Mouse (Mus musculus) forebrain, embryonic 16.5 days (tissue): ENCODE results near the gene Lefty2. TPM values are rescaled to one million over a fixed set of nuclear protein-coding genes. Genes with fewer than 3 reads are reported as not detected.

ENCODE experiments used
- ATAC-seq: fragments of 200-750 bp; cut with Nextera tagmentation; 2 replicates; pipeline ENCODE4 v1.8.0; 2017; ENCODE audit warnings: mild to moderate bottlenecking, moderate library complexity
- H3K27ac ChIP-seq: fragments of 300-500 bp; sonication (generic); 2 replicates; pipeline ENCODE4 v1.5.1; 2014; ENCODE audit warnings: low read length, control low read depth
- H3K27me3 ChIP-seq: fragments of 300-500 bp; sonication (generic); replicated peaks from 2 replicates; pipeline ENCODE4 v1.6.1; 2014; ENCODE audit warnings: low read length; ENCODE audit not compliant: control insufficient read depth, insufficient read depth
- H3K36me3 ChIP-seq: fragments of 300-500 bp; sonication (generic); 2 replicates; pipeline ENCODE4 v1.6.1; 2014; ENCODE audit not compliant: control insufficient read depth, insufficient read depth
- H3K4me1 ChIP-seq: fragments of 300-500 bp; sonication (generic); replicated peaks from 2 replicates; pipeline ENCODE4 v1.6.1; 2014; ENCODE audit warnings: low read length; ENCODE audit not compliant: control insufficient read depth, insufficient read depth
- H3K4me2 ChIP-seq: fragments of 300-500 bp; sonication (generic); 2 replicates; pipeline ENCODE4 v1.6.1; 2014; ENCODE audit warnings: mild to moderate bottlenecking, low read length, control low read depth
- H3K4me3 ChIP-seq: fragments of 300-500 bp; sonication (generic); replicated peaks from 2 replicates; pipeline ENCODE4 v1.5.1; 2014; ENCODE audit warnings: mild to moderate bottlenecking, low read length, control low read depth
- H3K9ac ChIP-seq: fragments of 300-500 bp; sonication (generic); replicated peaks from 2 replicates; pipeline ENCODE4 v1.6.1; 2014; ENCODE audit warnings: low read depth, low read length, control low read depth
- H3K9me3 ChIP-seq: fragments of 300-500 bp; sonication (generic); 2 replicates; pipeline ENCODE4 v1.6.1; 2016; ENCODE audit warnings: low read length; ENCODE audit not compliant: control insufficient read depth
- WGBS: fragments of 180-500 bp; shearing (Covaris S2); extraction: QIAGEN DNeasy Blood & Tissue Kit; methylation state at CpG from one replicate; pipeline ENCODE4 v1.1.7; 2014; 5-methylcytosine and 5-hydroxymethylcytosine counted together
- polyA plus RNA-seq: library from polyadenylated mRNA; unstranded; fragments of >200 nt; fragmentation: Nextera tagmentation; extraction: Ambion mirVana; gene quantifications from 2 replicates; pipeline ENCODE4 v1.2.1, GENCODE M21; 2015

The Lefty2 gene
- polyA plus RNA-seq, 1 experiment from 2014 or later = 6.6 TPM

- Histone ChIP-seq H3K9me3 (no peaks in the 10 kb centered on the region), H3K27me3 (peaks cover 24% of the 10 kb centered on the region), H3K36me3 (no peaks in the 10 kb centered on the region), H3K4me2 (no peak overlapping the region), H3K4me3 (no peak overlapping the region), H3K4me1 (peaks cover 18% of the 10 kb centered on the region), H3K27ac (no peak overlapping the region), H3K9ac (no peak overlapping the region)
- WGBS = 82% methylated on average over 6 of the region's 6 CpGs
- ATAC-seq = no peak
Observed at GRCm38 (mm10) chr1:180946448-180946847, 53.5 kb downstream of the Lefty2 start.

Other genes with a start within 250 kb of the Lefty2 start
- 0.10 TPM in 1 of 2 replicates, not detected in the other for gene Mixl1, start 196.1 kb upstream of the Lefty2 start, polyA plus RNA-seq
- gene Acbd3, start 167.1 kb upstream of the Lefty2 start, polyA plus RNA-seq = 23.5 and 25.0 TPM in 2 replicates
- 3,503 and 3,633 TPM in 2 replicates for gene H3f3a, start 79.2 kb upstream of the Lefty2 start, polyA plus RNA-seq
- gene Sde2, start 42.0 kb upstream of the Lefty2 start, polyA plus RNA-seq = 36.6 and 41.9 TPM in 2 replicates
- 78.8 and 84.8 TPM in 2 replicates for gene Pycr2, start 11.2 kb downstream of the Lefty2 start, polyA plus RNA-seq
- 0.30 and 0.39 TPM in 2 replicates for gene Lefty1, start 41.9 kb downstream of the Lefty2 start, polyA plus RNA-seq
- gene Tmem63a, start 49.2 kb downstream of the Lefty2 start, polyA plus RNA-seq = 1.3 and 2.0 TPM in 2 replicates
- 5.5 and 6.6 TPM in 2 replicates for gene Ephx1, start 127.8 kb downstream of the Lefty2 start, polyA plus RNA-seq
- not detected in 2 replicates for gene 9130409I23Rik, start 158.1 kb downstream of the Lefty2 start, polyA plus RNA-seq